Mouse (Mus musculus): ENCODE data around the gene Afdn.

Gene Afdn

DNA sequence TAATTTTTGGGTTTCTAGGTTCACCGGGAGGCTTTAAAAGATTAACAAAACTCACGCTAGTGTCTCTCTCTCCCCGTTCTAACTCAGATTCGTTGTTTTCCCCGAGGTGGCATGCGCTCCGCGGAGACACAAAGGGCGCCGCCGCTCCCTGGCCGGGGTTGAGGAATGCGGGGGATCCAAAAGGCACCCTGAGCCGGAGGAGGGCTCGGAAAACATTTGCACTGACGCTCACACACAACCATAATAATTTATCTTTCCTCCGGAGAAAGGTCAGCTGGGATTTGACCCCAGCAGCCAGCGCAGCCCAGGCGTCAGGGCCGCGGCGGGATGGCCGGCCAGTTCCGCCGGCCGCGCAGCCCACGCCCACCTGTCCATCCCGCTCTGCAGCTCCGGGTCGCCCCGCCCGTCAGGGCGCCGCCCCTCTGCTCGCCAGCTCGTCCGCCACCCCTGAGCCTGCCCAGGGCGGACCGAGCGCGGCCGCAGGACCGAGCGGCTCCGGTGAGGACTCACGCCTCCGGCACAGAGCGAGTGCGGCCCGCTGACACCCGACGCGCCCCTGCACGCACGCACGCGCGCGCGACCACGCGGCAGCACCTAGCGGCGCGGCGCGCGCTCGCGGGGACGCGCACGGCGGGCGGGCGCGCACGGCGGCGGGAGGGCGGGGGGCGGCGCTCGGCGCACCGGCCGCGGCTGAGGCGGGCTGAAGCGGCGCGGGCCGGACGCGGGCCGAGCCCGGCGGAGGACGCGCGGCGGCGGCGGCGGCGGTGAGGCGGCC is at the start of gene Afdn:
TSS of gene Afdn (plus strand) at position 687 of the 775 bp plus-strand sequence.
- DNase-seq, result peak; percentile 82

DNA sequence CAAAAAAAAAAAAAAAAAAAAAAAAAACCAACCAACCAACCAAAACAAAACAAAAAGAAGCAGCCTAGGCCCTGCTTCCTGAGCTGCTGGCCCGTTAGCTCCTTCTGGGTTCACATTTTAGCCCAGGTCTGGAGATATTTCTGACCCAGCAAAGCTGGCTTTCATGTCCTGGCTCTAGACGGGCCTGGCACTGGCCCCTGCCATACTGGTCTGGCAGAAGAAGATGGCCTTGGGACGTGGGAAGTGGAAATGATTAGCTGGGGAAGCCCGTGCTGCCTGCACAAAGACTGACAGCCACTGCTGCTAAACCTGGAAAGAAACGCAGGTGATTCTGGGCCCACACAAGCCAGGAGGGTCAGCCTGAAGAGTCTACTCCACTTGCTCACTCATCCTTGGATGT is 49.2 kb upstream of the Afdn start:
- DNase-seq, result peak; percentile 49

DNA sequence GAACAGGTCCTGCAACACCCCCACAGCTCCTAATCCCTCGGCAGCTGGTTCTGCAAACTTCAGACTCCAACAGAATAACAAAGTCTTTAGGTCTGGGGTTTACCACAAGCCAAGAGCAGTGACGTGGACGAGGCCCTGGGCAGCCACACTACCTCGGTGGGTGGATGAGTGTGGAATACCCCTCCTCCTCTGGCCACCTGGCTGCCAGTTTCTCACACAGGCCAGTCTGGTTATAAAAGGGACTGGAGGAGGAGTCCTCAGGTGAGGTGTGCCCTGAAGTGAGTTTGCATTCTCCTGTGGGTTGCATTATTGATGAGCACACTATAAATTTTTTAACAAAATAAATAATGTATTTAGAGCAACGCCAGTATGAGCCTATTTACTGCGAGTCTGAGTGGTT is 48.2 kb upstream of the Afdn start:
- no peak for DNase-seq

DNA sequence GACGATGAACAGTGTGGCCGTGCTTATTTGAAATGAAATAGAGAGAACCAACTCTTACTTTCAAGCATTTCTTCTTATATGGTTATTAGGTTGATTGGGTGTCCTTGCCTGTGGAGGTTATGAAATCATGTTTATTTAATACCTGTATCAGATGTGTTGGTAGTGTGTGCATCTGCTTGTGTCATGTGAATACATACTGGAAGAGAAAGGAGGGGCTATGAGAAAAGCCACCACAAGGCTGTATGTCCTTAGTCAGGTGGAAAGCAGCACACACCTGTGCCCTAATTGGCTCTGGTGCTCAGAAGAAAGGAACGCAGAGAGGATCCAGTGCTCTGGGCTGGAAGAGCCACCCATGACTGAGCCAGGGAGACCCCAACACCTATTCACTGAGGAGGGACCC is 47.8 kb upstream of the Afdn start:
- no peak for DNase-seq

DNA sequence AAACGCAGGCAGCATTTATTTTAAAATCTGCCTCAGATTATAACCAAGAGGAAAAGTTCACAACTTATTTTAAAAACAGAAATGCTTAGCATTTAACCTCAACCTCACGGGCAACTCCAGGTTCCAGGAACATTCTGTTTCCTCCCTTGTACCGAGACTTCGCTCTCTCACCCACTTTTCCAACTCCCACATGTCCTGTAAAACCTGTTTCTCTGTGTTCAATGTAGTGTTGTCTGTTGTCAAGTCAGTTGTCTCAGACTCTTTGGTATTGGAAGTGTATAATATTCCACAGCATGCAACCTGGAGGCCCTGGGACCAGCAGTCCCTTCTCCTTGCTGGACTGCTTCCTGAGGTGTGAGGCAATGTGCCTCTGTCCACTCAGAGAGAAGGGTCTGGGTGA is 46.2 kb upstream of the Afdn start:
- no peak for DNase-seq

DNA sequence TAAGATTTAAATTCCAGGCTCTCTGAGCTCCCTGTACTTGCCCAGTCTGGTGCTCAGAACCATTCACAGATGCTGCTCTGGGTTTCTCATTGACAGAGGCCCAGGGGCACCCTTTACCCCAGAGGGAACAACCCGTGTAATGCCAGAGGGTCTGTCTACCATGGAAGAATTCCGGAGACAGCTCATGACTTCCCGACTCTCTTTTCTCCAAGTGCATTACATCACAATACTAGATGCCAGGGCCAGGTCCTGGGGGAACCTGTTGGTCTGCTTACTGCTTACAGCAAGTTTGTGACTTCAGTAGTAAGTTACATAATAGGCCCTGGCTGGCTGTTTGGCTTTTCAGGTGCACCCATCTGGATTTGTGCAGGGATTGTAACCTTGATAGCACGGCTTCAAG is 45.7 kb upstream of the Afdn start:
- no peak for DNase-seq

DNA sequence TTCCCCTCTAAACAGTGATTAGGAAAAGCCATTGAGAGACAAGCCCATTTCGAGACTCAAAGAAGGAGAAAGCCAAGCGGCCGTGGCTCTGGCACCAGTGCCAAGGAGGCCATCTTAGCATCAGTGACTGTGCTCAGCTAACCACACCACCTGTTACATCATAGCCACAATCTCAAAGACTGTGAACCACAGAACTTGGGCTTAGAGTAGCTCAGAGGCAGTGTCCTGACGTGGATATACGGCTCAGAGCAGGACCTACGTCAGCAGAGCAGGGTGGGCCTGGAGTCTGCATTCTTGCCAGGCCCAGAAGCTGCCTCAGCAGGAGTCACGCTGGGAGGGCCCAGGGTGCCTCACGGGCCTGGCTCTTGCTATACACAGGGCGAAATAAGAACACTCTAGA is 44.8 kb upstream of the Afdn start:
- DNase-seq, result no peak

DNA sequence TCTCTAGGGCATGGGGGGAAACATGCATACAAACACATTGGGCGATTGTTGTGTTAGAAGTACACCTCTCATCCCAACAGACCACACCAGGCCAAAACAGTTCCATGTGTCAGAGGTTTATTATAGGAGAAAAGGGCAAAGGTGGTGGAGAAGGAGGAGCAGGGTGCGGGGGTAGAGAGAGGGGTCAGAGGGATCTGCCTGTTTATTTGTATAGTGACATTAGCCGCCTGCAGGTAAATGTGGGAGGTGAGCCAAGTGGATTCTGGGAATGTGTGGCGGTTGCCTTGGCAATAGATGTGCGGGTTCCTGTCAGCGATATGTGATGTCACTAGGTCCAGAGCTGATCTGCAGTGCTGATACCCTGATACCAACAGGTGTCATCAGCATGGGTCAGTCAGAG is 44.0 kb upstream of the Afdn start:
- DNase-seq, result no peak

DNA sequence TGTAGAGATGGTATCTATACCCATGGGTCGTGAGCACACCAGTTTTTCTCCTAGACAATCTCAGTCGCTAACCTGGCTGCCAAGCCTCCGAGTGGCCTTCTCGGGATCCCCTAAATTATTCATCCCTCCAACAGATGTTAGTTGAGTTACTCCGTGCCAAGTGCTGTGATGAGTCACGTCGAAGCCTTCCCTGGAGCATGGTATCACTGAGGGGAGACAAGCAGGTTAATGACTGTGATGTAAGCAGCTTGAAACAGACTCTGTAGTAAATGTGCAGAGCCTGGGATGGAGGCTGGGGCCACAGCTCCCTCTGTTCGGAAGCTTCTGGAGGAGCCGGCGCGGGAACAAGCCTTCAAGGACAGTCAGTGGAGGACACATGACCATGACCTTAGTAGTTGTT is 42.9 kb upstream of the Afdn start:
- DNase-seq, result no peak

DNA sequence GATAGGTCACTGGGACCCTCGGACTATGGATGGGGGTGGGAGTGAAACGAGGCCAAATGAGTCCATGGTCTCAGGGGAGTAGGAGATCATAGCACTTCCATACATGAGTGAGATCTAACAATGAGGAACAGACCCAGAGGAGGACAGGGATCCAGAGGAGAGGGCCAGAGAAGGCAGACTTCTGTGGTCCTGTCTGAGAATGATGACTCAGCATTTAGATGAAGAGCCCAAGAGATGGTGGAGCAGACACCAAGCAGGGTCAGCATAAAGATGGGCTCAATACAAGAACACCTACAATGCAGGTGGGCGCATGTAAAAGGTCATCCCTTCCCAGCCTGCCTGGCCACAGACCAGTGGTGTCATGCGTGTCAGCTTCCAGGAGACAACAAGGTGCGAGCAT is 40.2 kb upstream of the Afdn start:
- no peak for DNase-seq

DNA sequence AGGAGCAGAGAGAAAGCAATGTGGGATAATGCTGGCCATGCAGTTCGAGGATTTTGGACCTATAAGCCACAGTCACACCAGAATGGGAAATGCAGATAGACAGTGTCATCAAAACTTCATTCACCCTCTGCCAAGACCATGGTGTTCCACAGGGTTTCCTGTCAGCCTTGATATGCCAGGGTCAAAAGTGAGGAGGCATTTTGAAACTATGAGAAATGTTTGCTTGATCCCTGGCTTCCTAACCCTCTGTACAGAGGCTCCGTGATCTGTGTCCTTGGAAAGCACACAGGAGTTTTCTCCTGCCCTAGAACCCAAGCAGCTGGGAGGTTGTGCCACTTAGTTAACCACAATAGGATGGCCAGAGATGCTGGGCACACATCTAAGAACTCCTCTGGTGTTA is 39.0 kb upstream of the Afdn start:
- DNase-seq, result no peak

DNA sequence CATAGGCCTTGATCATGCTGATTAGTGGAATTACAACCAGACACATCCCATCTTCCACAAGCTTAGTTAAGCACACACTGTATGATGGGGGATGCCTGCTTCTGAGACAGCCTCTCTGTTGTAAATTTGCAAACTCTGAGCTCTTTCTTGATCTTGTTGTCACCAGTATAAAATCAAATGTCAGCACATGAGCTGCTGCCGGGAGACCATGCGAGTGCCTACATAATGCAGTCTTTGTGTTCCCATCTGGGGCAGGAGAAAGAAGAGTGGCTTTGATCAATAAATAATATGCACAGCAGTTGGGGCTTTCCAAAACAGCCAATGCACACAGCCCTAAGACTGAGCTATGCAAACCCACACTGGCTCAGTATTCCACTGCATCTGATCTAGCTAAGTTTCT is 37.9 kb upstream of the Afdn start:
- DNase-seq, result no peak

DNA sequence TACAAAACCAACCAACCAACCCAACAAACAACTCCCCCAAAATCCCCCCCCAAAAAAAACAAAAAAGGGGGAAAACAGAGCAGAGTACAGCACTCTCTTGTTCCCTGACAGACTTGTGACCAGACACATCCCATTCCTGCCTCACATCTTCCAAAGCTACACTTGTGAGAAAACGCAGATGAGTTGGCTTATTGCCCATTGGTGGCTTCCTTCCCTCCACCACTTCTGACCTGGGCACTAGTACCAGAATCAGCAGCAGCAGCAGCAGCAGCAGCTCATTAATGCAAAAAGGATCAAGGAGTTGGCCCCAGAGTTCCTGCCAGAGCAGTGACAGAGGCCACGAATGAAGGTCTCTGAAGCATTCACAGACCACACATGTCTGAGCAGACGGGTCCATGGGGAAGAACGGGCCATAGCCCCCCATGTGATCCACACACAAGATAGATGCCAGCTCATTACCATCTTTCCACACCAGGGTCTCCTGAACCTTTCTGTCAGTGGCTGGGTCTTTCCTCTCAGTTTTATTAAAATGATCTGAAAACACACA is 35.3 kb upstream of the Afdn start:
- no peak for DNase-seq

DNA sequence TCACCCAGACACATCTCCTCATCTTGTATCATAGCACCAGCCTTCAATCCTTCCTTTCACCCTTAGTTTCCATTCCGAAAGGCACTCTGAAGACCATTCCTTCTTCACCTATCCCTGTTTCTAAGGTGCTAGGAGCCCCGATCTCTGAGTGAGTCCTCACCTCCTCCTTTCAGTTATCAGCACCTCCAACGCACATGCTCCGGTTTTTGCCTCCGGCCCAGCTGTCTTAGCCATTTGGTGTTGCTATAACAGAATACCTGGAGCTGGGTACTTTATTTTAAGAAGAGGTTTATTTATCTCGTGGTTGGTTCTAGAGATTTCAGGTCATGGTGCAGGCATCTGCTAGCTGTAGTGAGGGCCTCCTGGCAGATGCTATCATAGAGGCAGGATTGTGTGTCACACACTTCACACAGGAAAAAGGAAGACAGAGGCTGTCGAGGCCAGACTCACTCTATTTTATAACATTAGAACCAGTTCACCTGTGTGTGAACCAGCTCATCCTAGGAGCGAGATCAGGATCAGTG is 33.4 kb upstream of the Afdn start:
- DNase-seq, result no peak

DNA sequence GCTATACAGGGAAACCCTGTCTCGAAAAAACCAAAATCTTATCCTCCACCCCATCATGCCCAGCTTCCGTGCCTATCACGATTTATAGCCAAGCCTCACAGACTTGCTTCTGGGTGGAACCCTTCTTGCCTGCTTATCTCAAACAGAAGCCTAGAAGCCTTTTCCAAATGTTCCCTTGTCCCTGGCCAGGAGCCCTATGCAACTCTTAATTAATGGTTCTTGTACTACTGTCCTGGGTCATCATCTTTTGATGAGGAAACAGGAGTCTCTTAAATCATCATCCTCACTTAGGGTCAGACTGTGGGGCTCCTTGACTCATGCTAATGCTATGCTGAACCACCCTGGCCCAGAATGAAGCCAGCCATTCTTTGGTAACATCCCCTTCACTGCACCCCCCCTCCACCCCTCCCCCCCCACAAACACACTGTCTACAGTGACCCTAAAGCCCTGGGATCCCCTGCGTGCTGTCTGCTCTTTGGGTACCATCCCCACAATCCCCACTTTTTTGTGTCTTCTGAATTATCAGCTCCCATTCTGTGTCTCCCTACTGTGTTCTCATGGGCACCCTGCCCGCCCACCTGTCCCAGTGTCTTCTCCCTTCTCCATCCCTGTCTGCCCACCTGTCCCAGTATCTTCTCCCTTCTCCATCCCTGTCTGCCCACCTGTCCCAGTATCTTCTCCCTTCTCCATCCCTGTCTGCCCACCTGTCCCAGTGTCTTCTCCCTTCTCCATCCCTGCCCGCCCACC is 29.2 kb upstream of the Afdn start:
- no peak for DNase-seq

DNA sequence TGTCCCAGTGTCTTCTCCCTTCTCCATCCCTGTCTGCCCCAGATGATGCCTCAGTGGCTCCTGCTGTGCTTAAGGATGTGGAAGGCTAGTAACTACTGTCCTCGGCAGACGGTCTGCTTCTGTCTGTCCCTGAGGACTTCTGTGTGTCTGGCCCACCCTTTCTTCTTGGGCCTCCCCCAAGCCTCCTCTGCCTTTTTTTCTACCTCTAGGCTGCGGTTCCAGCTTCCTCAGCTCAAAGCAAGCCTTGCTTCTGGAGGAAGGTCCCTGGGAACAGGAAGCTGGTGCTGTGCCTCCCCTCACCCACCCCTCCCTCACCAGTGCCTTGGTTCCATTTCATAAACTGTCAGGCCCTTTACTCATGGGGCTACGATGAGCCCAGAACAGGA is 28.6 kb upstream of the Afdn start:
- no peak for DNase-seq

DNA sequence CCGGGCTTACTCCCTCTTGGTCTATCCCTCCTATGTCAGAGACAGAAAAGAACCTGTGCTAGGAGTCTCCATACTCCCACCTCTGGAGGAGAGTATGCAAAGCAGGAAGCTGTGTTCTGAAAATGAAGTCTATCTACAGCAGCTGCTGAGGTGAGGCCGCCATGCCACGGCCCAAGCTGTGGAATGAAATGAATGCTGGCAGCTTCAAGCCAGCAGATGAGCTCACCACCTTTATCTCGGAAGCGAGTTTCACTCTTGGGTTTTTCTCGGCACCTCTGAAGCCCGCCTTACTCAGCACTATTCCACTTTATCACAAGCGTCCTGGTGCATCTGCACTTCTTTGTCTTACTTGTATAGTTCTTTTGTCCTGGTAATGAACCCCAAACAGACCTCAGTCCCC is 27.7 kb upstream of the Afdn start:
- no peak for DNase-seq

DNA sequence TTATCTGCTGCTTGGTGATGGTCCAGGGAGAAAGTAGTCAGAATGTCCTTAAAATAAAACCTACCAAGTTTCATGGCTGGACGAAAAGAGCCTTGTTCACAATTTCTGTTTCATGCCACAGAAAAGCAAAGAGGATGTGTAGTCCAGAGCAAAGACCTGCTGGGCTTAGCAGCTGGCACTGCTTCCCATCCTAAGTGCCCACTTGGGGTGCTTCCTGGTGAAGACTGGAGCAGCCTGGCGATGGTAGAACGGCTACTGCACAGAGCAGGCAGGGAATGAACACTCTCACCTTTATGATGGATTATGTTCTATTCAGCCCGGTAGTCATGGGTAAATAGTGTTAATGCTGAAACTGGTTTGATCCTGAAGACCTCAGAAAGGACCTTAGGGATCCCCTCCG is 26.4 kb upstream of the Afdn start:
- no peak for DNase-seq

DNA sequence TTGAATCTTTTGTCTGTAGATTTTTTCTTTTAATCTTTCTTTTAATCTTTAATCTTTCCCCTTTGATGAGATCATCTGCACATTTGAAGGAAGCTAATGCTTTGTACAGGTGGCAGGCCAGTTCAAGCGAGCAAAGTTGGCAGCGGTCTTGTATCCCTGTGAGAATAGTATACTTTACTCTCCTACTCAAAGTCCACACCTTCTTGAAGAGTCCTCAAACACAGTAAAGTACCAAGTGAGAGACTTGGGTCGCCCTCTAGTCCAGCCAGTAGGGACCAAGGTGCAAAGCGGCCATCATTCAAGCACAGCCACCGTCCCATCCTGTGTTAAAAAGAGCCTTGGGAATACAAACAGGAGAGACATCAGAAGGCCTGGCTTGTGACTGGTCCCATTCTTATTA is 25.3 kb upstream of the Afdn start:
- no peak for DNase-seq

DNA sequence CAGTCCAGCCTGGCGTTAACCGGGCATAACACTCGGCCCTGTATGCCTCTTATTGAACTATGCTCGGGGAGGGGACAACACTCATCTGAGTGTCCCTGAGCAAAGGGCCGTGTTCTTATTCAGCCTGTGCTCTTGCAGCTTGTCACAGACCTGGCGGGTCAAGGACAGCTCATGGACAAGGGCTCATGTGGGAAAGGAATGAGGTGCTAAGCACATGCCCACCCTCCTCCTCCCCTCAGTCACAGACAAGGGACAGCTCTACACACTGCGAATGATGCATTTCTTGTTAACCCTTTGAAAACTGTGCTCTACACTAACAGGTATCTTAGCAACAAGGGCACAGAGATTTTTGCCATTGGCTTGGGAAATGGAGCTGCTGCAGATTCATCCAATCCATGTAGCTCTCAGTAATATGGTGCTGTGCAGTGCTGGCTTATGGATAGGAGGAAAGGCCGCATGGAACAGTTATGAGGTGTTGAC is 24.5 kb upstream of the Afdn start:
- no peak for DNase-seq

DNA sequence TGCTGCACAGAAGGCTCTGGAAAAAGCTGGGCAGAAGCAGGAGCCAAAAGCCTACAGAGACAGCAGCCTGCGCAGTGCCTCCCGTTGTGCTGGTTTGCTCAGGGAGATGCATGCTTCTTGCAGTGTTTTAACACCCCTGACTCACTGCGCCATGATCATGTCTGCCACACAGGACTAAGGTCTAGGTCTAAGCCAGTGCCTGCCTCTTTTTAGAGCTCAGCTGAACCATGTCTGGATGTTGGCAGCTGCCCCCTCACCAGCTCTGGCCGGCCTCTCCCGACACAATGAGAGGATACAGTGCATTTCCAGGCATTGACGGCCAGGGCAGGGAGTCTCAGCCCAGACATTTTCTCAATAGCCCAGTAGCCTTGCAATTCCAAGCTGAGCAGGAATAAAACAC is 23.0 kb upstream of the Afdn start:
- DNase-seq, result no peak

DNA sequence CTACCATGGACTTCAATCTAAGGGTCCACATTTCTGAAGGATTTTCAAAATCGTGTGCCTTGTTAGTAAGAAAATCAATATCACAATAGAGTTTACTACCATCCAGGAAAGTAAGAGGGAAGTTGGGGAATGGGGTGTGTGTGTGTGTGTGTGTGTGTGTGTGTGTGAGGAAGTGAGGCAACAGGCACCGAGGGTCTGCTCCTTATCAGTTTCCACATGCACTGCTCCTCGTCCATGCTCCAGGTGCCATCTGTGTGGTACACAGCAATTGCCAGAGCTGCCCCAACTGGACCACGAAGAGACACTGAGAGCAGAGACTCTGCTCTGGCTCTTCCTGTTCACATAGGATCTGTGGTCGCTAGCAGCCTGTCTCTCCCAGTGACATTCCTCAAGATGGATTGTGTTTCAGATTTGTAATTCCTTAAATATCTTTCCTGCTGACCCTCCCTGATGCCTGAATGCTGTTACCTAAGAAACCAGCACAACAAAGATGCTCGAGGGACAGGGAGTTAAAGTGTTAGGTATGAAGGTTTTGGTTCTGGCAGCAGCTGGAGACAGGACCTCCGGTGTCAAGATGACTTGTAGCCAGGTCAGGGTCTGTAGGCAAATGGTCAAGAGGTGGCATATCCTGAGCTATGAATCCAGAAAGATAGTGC is 22.1 kb upstream of the Afdn start:
- DNase-seq, result no peak

DNA sequence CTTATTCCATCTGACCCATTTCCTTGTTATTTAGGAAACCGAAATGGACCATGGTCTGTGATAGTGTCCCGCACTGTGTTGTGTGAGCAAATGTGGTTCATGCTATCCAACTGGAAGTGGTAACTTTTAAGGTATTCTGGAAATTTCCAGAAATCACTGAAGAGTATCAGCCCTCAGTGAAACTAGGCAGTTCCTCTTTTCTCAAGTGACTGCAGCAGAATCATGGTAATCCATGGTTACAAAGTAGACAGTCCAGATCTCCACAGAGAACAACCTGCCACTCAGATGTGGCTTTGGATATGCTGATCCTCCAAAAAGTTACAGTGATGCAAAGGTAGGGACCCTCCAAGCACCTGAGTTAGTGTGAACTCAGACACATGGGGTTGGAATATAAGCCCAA is 21.4 kb upstream of the Afdn start:
- DNase-seq, result no peak

DNA sequence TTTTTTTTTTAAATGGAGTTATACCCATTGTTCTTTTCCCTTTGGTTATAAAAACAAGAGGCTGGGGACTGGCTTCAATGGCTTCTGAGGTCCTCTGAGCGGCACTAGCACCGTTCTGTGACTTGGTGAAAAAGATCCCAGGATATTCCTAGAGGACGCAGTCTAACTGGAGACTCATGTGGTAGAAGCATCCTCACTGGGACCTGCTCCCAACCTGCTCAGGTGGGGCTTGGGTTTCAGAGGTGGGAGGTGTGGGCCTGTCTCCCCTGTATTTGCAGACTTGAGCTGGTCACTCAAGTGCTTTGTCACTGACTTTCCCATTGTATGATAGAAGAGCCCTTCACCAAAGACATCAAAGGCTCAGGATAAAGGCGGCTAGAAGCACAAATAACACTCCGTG is 20.4 kb upstream of the Afdn start:
- no peak for DNase-seq
